Mouse (Mus musculus): ENCODE data around the gene Tcam1.

DNA sequence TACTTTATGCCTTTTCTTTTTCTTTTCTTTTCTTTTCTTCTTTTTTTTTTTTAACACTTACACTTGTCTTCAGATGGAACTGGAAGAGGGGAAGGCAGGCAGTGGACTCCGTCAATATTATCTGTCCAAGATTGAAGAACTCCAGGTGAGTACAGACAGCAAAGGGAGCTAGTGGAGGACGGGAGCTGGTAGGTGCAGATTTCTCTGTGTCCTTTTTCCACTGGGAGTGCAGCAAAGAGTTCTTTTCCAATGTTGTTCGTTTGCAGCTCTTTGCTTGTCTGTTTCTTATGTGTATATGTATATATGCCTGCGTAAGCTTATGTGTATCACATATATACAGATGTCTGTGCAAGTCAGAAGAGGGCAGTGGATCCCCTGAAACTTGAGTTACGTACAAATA lies 19.7 kb upstream of the Tcam1 start:
- TF ChIP-seq RCOR1 (IDR thresholded peaks at IDR 0.05; ENCODE audit: low read depth, low read length) (no peak), POLR2A (IDR thresholded peaks at IDR 0.05; ENCODE audit: control insufficient read depth in 1 of 2, insufficient read depth in 1 of 2, low read depth in 1 of 2, low read length in 2 of 2, poor library complexity in 1 of 2) (no peak), USF2 (IDR thresholded peaks at IDR 0.05; ENCODE audit: borderline replicate concordance in 1 of 2, insufficient read depth in 1 of 2, low read depth in 1 of 2, low read length in 2 of 2) (no peak), ELF1 (IDR thresholded peaks at IDR 0.05; ENCODE audit: low read depth, low read length) (no peak), RAD21 (IDR thresholded peaks at IDR 0.05; ENCODE audit: low read depth, low read length) (no peak), USF1 (IDR thresholded peaks at IDR 0.05; ENCODE audit: low read depth, low read length) (no peak), ETS1 (IDR thresholded peaks at IDR 0.05; ENCODE audit: low read depth, low read length) (no peak), CTCF (IDR thresholded peaks at IDR 0.05 in 2 of 3, conservative IDR thresholded peaks at IDR 0.05 in 1 of 3; ENCODE audit: control insufficient read depth in 1 of 3, insufficient read depth in 1 of 3, low read depth in 2 of 3, low read length in 3 of 3, poor library complexity in 1 of 3, severe bottlenecking in 1 of 3) (no peak), EP300 (IDR thresholded peaks at IDR 0.05; ENCODE audit: low read depth in 1 of 2, low read length in 2 of 2) (no peak), ZKSCAN1 (IDR thresholded peaks at IDR 0.05; ENCODE audit: low read depth, low read length) (no peak), ZMIZ1 (IDR thresholded peaks at IDR 0.05; ENCODE audit: low read depth, low read length) (no peak)
